Mouse (Mus musculus) midbrain, embryonic 16.5 days (tissue): ENCODE data around the gene Plekhm3. TPM values are rescaled to one million over a fixed set of nuclear protein-coding genes. Genes with fewer than 3 reads are reported as not detected.

Experiments
- ATAC-seq: fragments of 200-750 bp; cut with Nextera tagmentation; 2 replicates; pipeline ENCODE4 v1.8.0; 2017; ENCODE audit warnings: moderate TSS enrichment
- H3K27ac ChIP-seq: fragments of 300-500 bp; sonication (generic); 2 replicates; pipeline ENCODE4 v1.5.1; 2014; ENCODE audit warnings: mild to moderate bottlenecking, low read length, mixed read lengths
- H3K27me3 ChIP-seq: fragments of 300-500 bp; sonication (generic); 2 replicates; pipeline ENCODE4 v1.6.1; 2014; ENCODE audit warnings: low read depth, low read length, mixed read lengths; ENCODE audit not compliant: control insufficient read depth, insufficient read depth
- H3K36me3 ChIP-seq: fragments of 300-500 bp; sonication (generic); 2 replicates; pipeline ENCODE4 v1.6.1; 2014; ENCODE audit warnings: mild to moderate bottlenecking, low read length, moderate library complexity, mixed read lengths; ENCODE audit not compliant: control insufficient read depth, insufficient read depth
- H3K4me1 ChIP-seq: fragments of 300-500 bp; sonication (generic); 2 replicates; pipeline ENCODE4 v1.6.1; 2014; ENCODE audit warnings: mild to moderate bottlenecking, low read length, mixed read lengths; ENCODE audit not compliant: control insufficient read depth, insufficient read depth
- H3K4me2 ChIP-seq: fragments of 300-500 bp; sonication (generic); 2 replicates; pipeline ENCODE4 v1.6.1; 2014; ENCODE audit warnings: mild to moderate bottlenecking, low read length, mixed read lengths
- H3K4me3 ChIP-seq: fragments of 300-500 bp; sonication (generic); 2 replicates; pipeline ENCODE4 v1.5.1; 2014; ENCODE audit warnings: low read depth, mild to moderate bottlenecking, low read length, moderate library complexity, mixed read lengths
- H3K9ac ChIP-seq: fragments of 300-500 bp; sonication (generic); 2 replicates; pipeline ENCODE4 v1.6.1; 2014; ENCODE audit warnings: low read depth, low read length, mixed read lengths
- H3K9me3 ChIP-seq: fragments of 300-500 bp; sonication (generic); replicated peaks from 2 replicates; pipeline ENCODE4 v1.6.1; 2014; ENCODE audit warnings: mild to moderate bottlenecking, low read length, mixed read lengths; ENCODE audit not compliant: control insufficient read depth, poor library complexity, severe bottlenecking
- WGBS: fragments of 180-500 bp; shearing (Covaris S2); extraction: QIAGEN DNeasy Blood & Tissue Kit; methylation state at CpG from one replicate; pipeline ENCODE4 v1.1.7; 2014; 5-methylcytosine and 5-hydroxymethylcytosine counted together
- polyA plus RNA-seq: library from polyadenylated mRNA; unstranded; fragments of >200 nt; fragmentation: Nextera tagmentation; extraction: Ambion mirVana; gene quantifications from 2 replicates; pipeline ENCODE4 v1.2.1, GENCODE M21; 2015

The Plekhm3 gene
- polyA plus RNA-seq, 1 experiment from 2014 or later, result 10.4 TPM

DNA sequence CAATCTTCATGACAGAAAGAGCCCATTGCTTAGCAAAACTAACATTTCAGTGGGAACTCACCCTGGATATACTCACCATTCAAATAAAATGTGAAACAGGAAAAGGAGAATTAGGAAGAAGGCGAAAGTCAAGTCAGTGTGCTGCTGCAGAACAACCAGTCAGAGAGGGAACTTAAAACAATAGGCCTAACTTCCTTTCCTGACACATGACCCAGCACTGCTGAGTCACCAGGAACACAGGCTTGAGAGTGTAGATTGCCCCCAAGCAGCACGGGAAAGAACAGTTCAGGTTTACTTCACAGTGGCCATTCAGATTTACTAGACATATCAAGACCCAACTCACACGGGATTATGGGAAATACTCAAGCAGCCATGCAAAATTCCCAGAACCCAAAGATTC is 80.3 kb downstream of the Plekhm3 start:
- 77% methylated on average over 3 of the region's 3 CpGs for WGBS

DNA sequence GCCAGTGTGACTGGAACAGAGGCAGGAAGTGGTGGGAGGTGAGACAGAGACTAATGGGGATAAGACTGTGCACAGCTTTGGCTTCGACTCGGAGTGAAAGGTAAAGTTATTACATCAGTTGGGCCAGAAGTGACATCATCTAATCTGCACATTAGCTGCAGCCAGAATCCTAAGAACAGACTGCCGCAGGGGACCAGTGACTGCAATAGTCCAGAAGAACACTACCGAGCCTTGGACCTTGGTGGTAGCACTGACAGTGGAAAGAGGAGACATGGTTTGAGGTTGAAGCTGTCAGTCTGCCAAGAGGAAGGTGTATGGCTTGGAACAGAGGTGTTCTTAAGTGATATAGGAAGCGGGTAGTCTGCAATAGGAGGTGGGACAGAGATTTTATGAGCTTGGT is 80.9 kb downstream of the Plekhm3 start:
- Histone ChIP-seq H3K27ac (no peak overlapping the region), H3K9me3 (no peaks in the 10 kb centered on the region), H3K4me1 (no peaks in the 10 kb centered on the region), H3K4me2 (no peak overlapping the region), H3K36me3 (no peaks in the 10 kb centered on the region; the same call in 1 of the 2 replicates), H3K9ac (no peak overlapping the region), H3K4me3 (no peak overlapping the region), H3K27me3 (no peaks in the 10 kb centered on the region)
- ATAC-seq, result no peak
- WGBS, result 83% methylated on average over 5 of the region's 5 CpGs

More for the DNA sequence above, 80.3 kb downstream of the Plekhm3 start:
- Histone ChIP-seq H3K9me3 (no peaks in the 10 kb centered on the region), H3K27ac (no peak overlapping the region), H3K36me3 (no peaks in the 10 kb centered on the region; the same call in 1 of the 2 replicates), H3K4me2 (no peak overlapping the region), H3K27me3 (no peaks in the 10 kb centered on the region), H3K4me3 (no peak overlapping the region), H3K4me1 (no peaks in the 10 kb centered on the region), H3K9ac (no peak overlapping the region)
- no peak for ATAC-seq

DNA sequence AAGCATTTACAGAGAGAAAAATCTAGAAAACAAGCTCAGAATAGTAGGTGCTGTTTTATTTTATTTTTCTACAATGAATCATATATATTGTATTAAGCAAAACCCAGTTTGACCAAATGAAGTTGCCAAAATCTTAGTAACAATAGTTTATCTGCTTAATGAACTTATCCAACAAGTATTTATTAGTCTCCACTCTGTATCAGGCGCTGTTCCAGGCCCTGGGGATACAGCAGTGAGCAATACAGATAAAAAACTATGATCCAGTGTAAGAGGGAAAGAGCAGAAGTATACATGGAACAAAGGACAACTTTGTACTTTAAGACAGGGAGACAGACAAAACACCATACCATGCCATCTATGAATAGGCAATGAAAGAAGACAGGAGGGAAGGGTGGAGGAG is 81.5 kb downstream of the Plekhm3 start:
- H3K9ac ChIP-seq, result no peak overlapping the region
- H3K36me3 ChIP-seq, result no peaks in the 10 kb centered on the region
- no peak overlapping the region for H3K4me3 ChIP-seq
- 87% methylated on average over 1 of the region's 1 CpGs for WGBS
- no peak overlapping the region for H3K4me2 ChIP-seq
- H3K4me1 ChIP-seq, result no peaks in the 10 kb centered on the region
- ATAC-seq, result no peak
- no peak overlapping the region for H3K27ac ChIP-seq
- H3K27me3 ChIP-seq, result no peaks in the 10 kb centered on the region
- no peaks in the 10 kb centered on the region for H3K9me3 ChIP-seq

DNA sequence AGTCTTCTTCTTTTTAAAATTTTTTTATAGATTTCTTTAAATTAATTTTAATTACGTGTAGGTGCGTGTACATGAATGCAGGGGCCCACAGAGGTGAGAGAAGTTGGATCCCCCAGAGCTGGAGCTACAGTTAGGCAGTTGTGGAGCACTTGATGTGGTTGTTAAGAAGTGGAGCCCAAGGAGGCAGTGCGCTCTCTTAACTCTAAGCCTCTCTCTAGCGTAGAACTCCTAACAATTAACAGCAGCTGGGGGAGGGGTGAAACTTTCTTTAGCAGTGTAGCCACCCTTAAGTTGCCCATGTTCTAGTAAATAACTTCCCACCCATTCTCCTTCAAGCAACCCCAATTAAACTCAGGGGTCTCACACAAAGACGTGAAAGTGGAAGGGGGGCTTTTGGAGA is 84.7 kb downstream of the Plekhm3 start:
- no peak overlapping the region for H3K4me3 ChIP-seq
- H3K36me3 ChIP-seq, result no peaks in the 10 kb centered on the region
- no peaks in the 10 kb centered on the region for H3K27me3 ChIP-seq
- no peaks in the 10 kb centered on the region for H3K4me1 ChIP-seq
- WGBS, result 72% methylated on average over 5 of the region's 5 CpGs
- no peak overlapping the region for H3K9ac ChIP-seq
- no peak overlapping the region for H3K27ac ChIP-seq
- no peak for ATAC-seq
- no peak overlapping the region for H3K4me2 ChIP-seq
- no peaks in the 10 kb centered on the region for H3K9me3 ChIP-seq

DNA sequence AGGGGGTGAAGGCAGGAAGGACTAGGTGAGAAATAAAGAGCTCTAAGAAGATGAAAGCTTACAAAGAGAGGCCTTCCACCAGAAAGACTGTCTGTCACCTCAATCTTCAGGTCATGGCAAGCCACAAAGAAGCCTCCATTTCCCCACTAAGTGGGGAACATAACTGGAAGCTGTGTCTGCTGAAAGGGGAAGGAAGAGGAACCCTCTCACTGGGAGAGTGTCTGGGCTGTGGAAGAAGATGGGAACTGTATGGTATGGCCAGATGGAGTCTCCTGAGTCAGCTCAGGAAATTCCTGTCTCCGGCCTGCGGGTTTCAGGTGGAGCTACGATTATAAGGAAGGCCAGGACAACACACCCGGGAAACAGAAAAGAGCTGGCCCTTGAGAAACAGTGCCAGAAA is 88.9 kb downstream of the Plekhm3 start:
- H3K4me1 ChIP-seq, result no peaks in the 10 kb centered on the region
- no peak overlapping the region for H3K4me3 ChIP-seq
- 73% methylated on average over 4 of the region's 4 CpGs for WGBS
- H3K36me3 ChIP-seq, result no peaks in the 10 kb centered on the region
- H3K9me3 ChIP-seq, result no peaks in the 10 kb centered on the region
- no peak overlapping the region for H3K27ac ChIP-seq
- H3K9ac ChIP-seq, result no peak overlapping the region
- no peak for ATAC-seq
- no peak overlapping the region for H3K4me2 ChIP-seq
- H3K27me3 ChIP-seq, result no peaks in the 10 kb centered on the region

DNA sequence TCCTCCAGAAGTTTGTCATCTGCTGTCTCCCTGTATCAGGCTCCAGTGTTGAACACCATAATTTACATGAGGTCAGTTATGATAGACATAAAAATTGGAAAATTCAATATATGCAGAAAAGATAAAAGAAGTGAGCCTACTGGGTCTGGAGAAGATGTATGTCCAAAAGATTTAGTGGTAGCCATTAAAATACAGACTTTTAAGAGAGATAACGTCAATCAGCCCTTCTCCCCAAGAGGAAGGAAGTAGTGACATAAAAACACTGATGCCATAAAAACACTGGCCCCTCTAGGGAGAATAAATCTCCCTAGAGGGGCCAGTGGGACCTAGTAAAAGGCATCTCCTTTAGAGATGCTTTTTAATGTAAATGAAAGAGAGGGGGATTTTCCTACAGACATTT is 90.5 kb downstream of the Plekhm3 start:
- H3K4me3 ChIP-seq, result no peak overlapping the region
- H3K27ac ChIP-seq, result no peak overlapping the region
- H3K4me2 ChIP-seq, result no peak overlapping the region
- H3K27me3 ChIP-seq, result no peaks in the 10 kb centered on the region
- 57% methylated on average over 1 of the region's 1 CpGs for WGBS
- no peaks in the 10 kb centered on the region for H3K9me3 ChIP-seq
- H3K9ac ChIP-seq, result no peak overlapping the region
- no peak for ATAC-seq
- no peaks in the 10 kb centered on the region for H3K4me1 ChIP-seq
- no peaks in the 10 kb centered on the region for H3K36me3 ChIP-seq

DNA sequence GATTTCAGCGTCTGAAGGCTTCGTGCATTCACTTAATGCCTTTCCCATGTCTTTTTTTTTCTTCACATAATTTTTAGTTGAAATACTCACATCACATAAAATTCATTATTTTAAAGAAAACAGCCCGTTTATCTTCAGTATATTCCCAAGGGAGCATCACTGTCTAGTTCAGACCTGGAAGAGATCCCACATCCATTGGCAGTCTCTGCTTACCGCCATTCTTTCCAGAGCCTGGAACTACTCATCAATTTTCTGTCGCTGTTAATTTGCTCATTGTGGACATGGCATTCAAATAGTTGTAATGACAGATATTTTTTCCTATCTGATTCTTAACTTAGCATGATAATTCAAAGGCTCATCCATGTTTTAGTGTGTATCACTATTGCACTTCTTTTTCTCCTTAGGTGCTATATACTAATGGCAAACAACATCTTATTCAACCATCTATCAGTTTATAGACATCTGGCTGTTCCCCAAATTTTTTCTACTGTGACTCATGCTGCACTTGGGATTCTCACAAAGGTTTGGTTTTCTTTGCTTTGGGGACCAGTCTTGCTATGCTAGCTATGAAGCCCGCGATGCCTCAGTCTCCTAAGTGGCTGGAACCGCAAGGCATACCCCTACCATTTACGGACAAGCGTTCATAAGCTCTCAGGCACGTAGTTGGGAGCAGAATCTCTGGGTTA is 96.2 kb downstream of the Plekhm3 start:
- Histone ChIP-seq H3K4me3 (no peak overlapping the region), H3K27ac (no peak overlapping the region), H3K4me2 (no peak overlapping the region), H3K9ac (no peak overlapping the region), H3K27me3 (no peaks in the 10 kb centered on the region), H3K9me3 (no peaks in the 10 kb centered on the region), H3K36me3 (no peaks in the 10 kb centered on the region), H3K4me1 (no peaks in the 10 kb centered on the region)
- no peak for ATAC-seq
- WGBS, result 92% methylated on average over 11 of the region's 11 CpGs

DNA sequence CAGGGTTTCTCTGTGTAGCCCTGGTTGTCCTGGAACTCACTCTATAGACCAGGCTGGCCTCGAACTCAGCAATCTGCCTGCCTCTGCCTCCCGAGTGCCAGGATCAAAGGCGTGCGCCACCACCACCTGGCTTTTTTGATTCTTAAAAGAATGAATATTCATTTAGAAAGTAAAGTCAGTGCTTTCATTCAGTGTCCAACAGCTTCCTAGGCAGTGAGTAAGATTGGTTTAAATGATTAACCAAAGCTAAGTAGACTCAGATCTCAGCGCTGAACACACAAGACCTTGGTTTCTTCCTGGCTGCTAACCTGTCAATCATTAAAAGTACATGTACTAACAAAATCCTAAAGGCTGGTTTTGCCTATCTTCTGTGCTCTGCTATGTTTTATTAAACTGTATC is 96.8 kb downstream of the Plekhm3 start:
- Histone ChIP-seq H3K9me3 (no peaks in the 10 kb centered on the region), H3K27ac (no peak overlapping the region), H3K27me3 (no peaks in the 10 kb centered on the region), H3K9ac (no peak overlapping the region), H3K4me2 (no peak overlapping the region), H3K4me3 (no peak overlapping the region), H3K4me1 (no peaks in the 10 kb centered on the region), H3K36me3 (no peaks in the 10 kb centered on the region)
- ATAC-seq, result no peak
- WGBS, result 91% methylated on average over 5 of the region's 5 CpGs

DNA sequence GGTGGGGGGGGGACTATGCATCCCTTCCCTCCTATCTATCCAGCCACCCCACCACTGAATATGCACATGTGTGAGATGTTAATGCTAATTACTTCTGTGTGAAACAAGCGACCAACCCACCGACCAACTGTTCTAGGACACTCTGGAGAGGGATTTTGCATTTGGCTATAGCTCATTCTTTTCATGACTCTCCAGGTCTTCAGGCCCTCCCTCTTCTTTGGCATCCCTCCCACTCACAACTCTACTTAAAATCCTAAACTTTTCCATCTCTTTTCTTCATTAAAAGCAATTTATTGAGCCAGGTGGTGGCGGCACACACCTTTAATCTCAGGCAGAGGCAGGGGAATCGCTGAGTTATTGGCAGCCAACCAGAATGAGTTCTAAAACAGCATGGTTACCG is 101.8 kb downstream of the Plekhm3 start:
- no peak overlapping the region for H3K27ac ChIP-seq
- WGBS, result 54% methylated on average over 5 of the region's 5 CpGs
- H3K4me2 ChIP-seq, result no peak overlapping the region
- H3K9ac ChIP-seq, result no peak overlapping the region
- no peaks in the 10 kb centered on the region for H3K36me3 ChIP-seq
- H3K27me3 ChIP-seq, result no peaks in the 10 kb centered on the region
- H3K4me3 ChIP-seq, result no peak overlapping the region
- peaks cover 3% of the 10 kb centered on the region; the same call in 1 of the 2 replicates for H3K4me1 ChIP-seq
- H3K9me3 ChIP-seq, result no peaks in the 10 kb centered on the region
- no peak for ATAC-seq
